In genomic region chr7:144294239-144295200, GRCm38 (mm10) we compare ENCODE assay signal across 7 mouse cellular contexts.
DNase-seq lines count a peak whose midpoint lies in the region.

No protein-coding gene starts in this region.

- DNase-seq in layer of hippocampus, adult 18-20 months (ENCODE audit: low spot score in 2 of 2), result peak; percentile 45 to 72
- no peak for DNase-seq in layer of hippocampus, adult 8-10 months (ENCODE audit: low spot score in 2 of 2)
- peak; percentile 66 for DNase-seq in ZHBTc4 (ENCODE audit: low read depth, low spot score)
- DNase-seq in embryo, embryonic 10.5 days (ENCODE audit: low spot score), result peak; percentile 83
- DNase-seq in lung, postnatal 10 days, result peak; percentile 47
- DNase-seq in gastrocnemius, postnatal 25 days, result no peak
- no peak for DNase-seq in cerebellum, adult 11-12 months

Comparison
In these comparisons a context has a peak if more than half of its experiments do, and no peak if none do; other contexts are left out.
1. DNase-seq: peak in layer of hippocampus, adult 18-20 months (2 of 2), ZHBTc4 (single experiment), embryo, embryonic 10.5 days (single experiment) and lung, postnatal 10 days (single experiment); none in layer of hippocampus, adult 8-10 months (0 of 2), gastrocnemius, postnatal 25 days (single experiment) and cerebellum, adult 11-12 months (single experiment).